Mouse (Mus musculus) heart, adult 2 months (tissue): ENCODE results near the gene Kdm2b.
"Not testable (repeated sequence)": the region's sequence is repeated elsewhere in the genome, so short reads cannot be mapped to it uniquely, and the experiment has no call there.

Source experiments
- CTCF ChIP-seq: fragments of 200-600 bp; IDR thresholded peaks from 2 replicates; pipeline ENCODE4 v1.8.1; 2022; ENCODE audit warnings: antibody characterized with exemption, mild to moderate bottlenecking, moderate library complexity
- EP300 ChIP-seq: fragments of 200-500 bp; IDR thresholded peaks from 2 replicates; pipeline ENCODE4 v1.6.1; 2011; ENCODE audit warnings: low read depth, low read length, control low read depth; ENCODE audit not compliant: insufficient read depth
- POLR2A ChIP-seq: fragments of 200-500 bp; IDR thresholded peaks from 2 replicates; pipeline ENCODE4 v1.6.1; 2011; ENCODE audit warnings: mild to moderate bottlenecking, low read depth, low read length, control low read depth; ENCODE audit not compliant: insufficient read depth

- not testable (repeated sequence) for TF ChIP-seq POLR2A, EP300
- TF ChIP-seq CTCF = peak; percentile 22; the same call in 1 of the 2 replicates
These were observed 14.9 kb downstream of the Kdm2b start for GRCm38 (mm10) chr5:122974701-122975100.
